Mouse (Mus musculus) liver, embryonic 14.5 days (tissue): Measurements from ENCODE around the gene Rsf1.

Source experiments
- CTCF ChIP-seq: IDR thresholded peaks from 2 replicates; pipeline ENCODE4 v1.5.1; 2016; ENCODE audit warnings: antibody characterized with exemption, low read depth, control low read depth
- EP300 ChIP-seq: IDR thresholded peaks from 2 replicates; pipeline ENCODE4 v1.6.1; 2016; ENCODE audit warnings: antibody characterized with exemption, low read depth

DNA sequence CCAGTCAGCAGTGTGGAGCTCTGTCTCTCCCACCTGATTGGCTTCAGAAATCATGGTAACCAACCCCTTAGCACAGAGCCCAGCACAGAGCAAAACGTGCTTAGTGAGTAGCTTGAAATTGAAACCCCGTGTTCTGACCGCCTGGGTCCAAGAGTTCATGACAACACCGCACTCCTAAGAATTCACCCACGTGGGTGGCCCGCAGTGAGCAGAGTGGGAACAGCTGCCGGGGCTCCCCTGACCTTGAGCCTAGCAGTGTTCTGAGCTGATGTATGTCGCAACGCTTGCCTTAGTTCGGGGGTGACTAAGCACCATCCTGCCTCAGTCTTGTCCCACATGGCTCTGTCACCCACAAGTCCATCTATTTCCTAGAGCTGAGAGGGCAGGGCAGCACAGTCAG is 161.3 kb downstream of the Rsf1 start:
- no peak for TF ChIP-seq CTCF
- no peak for TF ChIP-seq EP300
